Mouse (Mus musculus): ENCODE measurements at regions not wholly inside any gene's neighbourhood (a gene's known extent, or its start where the extent isn't known, plus 50 kb on each side); places are given as distances from the start of the nearest gene placed in this dataset.

GRCm38 (mm10) chr1:121250686-121251085, 81.7 kb downstream of the Insig2 start:
- H3K9ac ChIP-seq (ENCODE audit: low read depth, low read length): no peak overlapping the region
- no peaks in the 10 kb centered on the region for H3K9me3 ChIP-seq (replicated peaks; ENCODE audit: control insufficient read depth, low read length)
- 83% methylated on average over 4 of the region's 4 CpGs for WGBS (ENCODE audit: insufficient replicate concordance)
- H3K4me3 ChIP-seq (ENCODE audit: low read depth, low read length): no peak overlapping the region
- ATAC-seq (replicated peaks; ENCODE audit: insufficient number of reproducible peaks, low FRiP score, low TSS enrichment): no peak
- H3K27ac ChIP-seq (ENCODE audit: low read depth, low read length): no peak overlapping the region
- no peak overlapping the region for H3K4me2 ChIP-seq
- no peaks in the 10 kb centered on the region for H3K27me3 ChIP-seq (ENCODE audit: control insufficient read depth, insufficient read depth, low read length)
- no peaks in the 10 kb centered on the region for H3K4me1 ChIP-seq (ENCODE audit: control insufficient read depth, insufficient read depth, low read length)
- H3K36me3 ChIP-seq (ENCODE audit: control insufficient read depth, insufficient read depth, low read length): no peaks in the 10 kb centered on the region

- H3K9ac ChIP-seq (ENCODE audit: low read depth, low read length): no peak overlapping the region
- no peak overlapping the region for H3K4me3 ChIP-seq (ENCODE audit: low read depth, low read length)
- ATAC-seq (replicated peaks; ENCODE audit: insufficient number of reproducible peaks, low FRiP score, low TSS enrichment): no peak
- 80% methylated on average over 7 of the region's 7 CpGs for WGBS (ENCODE audit: insufficient replicate concordance)
- no peak overlapping the region for H3K27ac ChIP-seq (ENCODE audit: low read depth, low read length)
- H3K9me3 ChIP-seq (replicated peaks; ENCODE audit: control insufficient read depth, low read length): no peaks in the 10 kb centered on the region
- no peak overlapping the region for H3K4me2 ChIP-seq
- no peaks in the 10 kb centered on the region for H3K36me3 ChIP-seq (ENCODE audit: control insufficient read depth, insufficient read depth, low read length)
- H3K4me1 ChIP-seq (ENCODE audit: control insufficient read depth, insufficient read depth, low read length): no peaks in the 10 kb centered on the region
- no peaks in the 10 kb centered on the region for H3K27me3 ChIP-seq (ENCODE audit: control insufficient read depth, insufficient read depth, low read length)
Measured at GRCm38 (mm10) chr1:121252056-121252455, 80.3 kb downstream of the Insig2 start.

GRCm38 (mm10) chr1:121254196-121254595, 78.2 kb downstream of the Insig2 start:
- ATAC-seq (replicated peaks; ENCODE audit: insufficient number of reproducible peaks, low FRiP score, low TSS enrichment): no peak
- Histone ChIP-seq H3K4me3 (ENCODE audit: low read depth, low read length) (no peak overlapping the region), H3K9me3 (replicated peaks; ENCODE audit: control insufficient read depth, low read length) (no peaks in the 10 kb centered on the region), H3K9ac (ENCODE audit: low read depth, low read length) (no peak overlapping the region), H3K4me2 (no peak overlapping the region), H3K4me1 (ENCODE audit: control insufficient read depth, insufficient read depth, low read length) (no peaks in the 10 kb centered on the region), H3K27ac (ENCODE audit: low read depth, low read length) (no peak overlapping the region), H3K27me3 (ENCODE audit: control insufficient read depth, insufficient read depth, low read length) (no peaks in the 10 kb centered on the region), H3K36me3 (ENCODE audit: control insufficient read depth, insufficient read depth, low read length) (no peaks in the 10 kb centered on the region)
- WGBS (ENCODE audit: insufficient replicate concordance): 70% methylated on average over 9 of the region's 9 CpGs
